Mouse (Mus musculus) neutrophil, adult 5-6 weeks (primary cell): ENCODE measurements around the gene Phlda3. TPM values are rescaled to one million over a fixed set of nuclear protein-coding genes. Genes with fewer than 3 reads are reported as not detected.

Experiments used
- ATAC-seq: fragments of 151-379, 151-347 bp; 2 replicates; pipeline ENCODE4 v1.8.0; 2017; ENCODE audit warnings: mild to moderate bottlenecking, moderate TSS enrichment; ENCODE audit not compliant: insufficient number of reproducible peaks, poor library complexity, low FRiP score, severe bottlenecking; ENCODE audit errors: extremely low read depth
- total RNA-seq: library from RNA; stranded (forward); fragments of 200-1000 nt; gene quantifications from 2 replicates; pipeline ENCODE4 v1.2.3, GENCODE M21; 2017

Phlda3 gene
- total RNA-seq, 1 experiment from 2014 or later, result 0.47 TPM

- ATAC-seq, result no peak
Measured at GRCm38 (mm10) chr1:135814531-135814930, 48.6 kb downstream of the Phlda3 start.

GRCm38 (mm10) chr1:135817595-135817994, 51.7 kb downstream of the Phlda3 start:
- ATAC-seq, result no peak

- no peak for ATAC-seq
Measured at GRCm38 (mm10) chr1:135818481-135819086, 52.7 kb downstream of the Phlda3 start, which contains the start of gene Lad1. Lad1 (plus strand) TSS chr1:135818598.

Other genes starting within 250 kb of the Phlda3 start
- gene Nav1, start 158.8 kb upstream of the Phlda3 start, total RNA-seq, result 1.0 and 1.1 TPM in 2 replicates
- 27.5 and 32.7 TPM in 2 replicates for gene Csrp1, start 46.1 kb upstream of the Phlda3 start, total RNA-seq
- not detected in 2 replicates for gene Tnni1, start 13.3 kb downstream of the Phlda3 start, total RNA-seq
- 0.12 TPM in 1 of 2 replicates, not detected in the other for gene Lad1, start 52.5 kb downstream of the Phlda3 start, total RNA-seq
- 0.12 TPM in 1 of 2 replicates, not detected in the other for gene Tnnt2, start 70.2 kb downstream of the Phlda3 start, total RNA-seq
- not detected in 2 replicates for gene Pkp1, start 153.1 kb downstream of the Phlda3 start, total RNA-seq
- gene Igfn1, start 240.2 kb downstream of the Phlda3 start, total RNA-seq, result under 0.01 TPM in 1 of 2 replicates, not detected in the other
- 3.3 and 4.3 TPM in 2 replicates for gene Tmem9, start 242.0 kb downstream of the Phlda3 start, total RNA-seq